ENCODE assay signal across 11 mouse cellular contexts in genomic region chr4:140882365-140882764, GRCm38 (mm10). TPM values are rescaled to one million over a fixed set of nuclear protein-coding genes. Genes with fewer than 3 reads are reported as not detected.
DNase-seq lines count a peak whose midpoint lies in the region; ATAC-seq and TF ChIP-seq lines count a peak whose summit lies in the region.
"Had no signal": no experiment of that assay in that cellular context is flagged by ENCODE, and none has a peak within 500 bp of the region (broad histone marks: within the 10 kb centered on the region; RNA-seq: fewer than 3 reads in every experiment).

No protein-coding gene starts in this region.

- no peak overlapping the region for H3K4me3 ChIP-seq in intestine, embryonic 14.5 days (ENCODE audit: low read depth, low read length)
- H3K4me3 ChIP-seq in intestine, embryonic 16.5 days (ENCODE audit: low read length), result no peak overlapping the region
- no peak overlapping the region for H3K4me3 ChIP-seq in lung, postnatal 0 days (ENCODE audit: low read depth, low read length)
- H3K4me3 ChIP-seq in G1E (ENCODE audit: low read depth, low read length), result no peak overlapping the region
- H3K4me3 ChIP-seq in liver, embryonic 14.5 days (ENCODE audit: insufficient read depth in 1 of 2, low read depth in 2 of 2, low read length in 2 of 2), result no peak overlapping the region
- H3K4me3 ChIP-seq: limb, embryonic 15.5 days had no signal

- WGBS in intestine, embryonic 14.5 days, result 66% methylated on average over 4 of the region's 4 CpGs
- WGBS in intestine, embryonic 16.5 days, result 61% methylated on average over 4 of the region's 4 CpGs
- 61% methylated on average over 4 of the region's 4 CpGs for WGBS in lung, postnatal 0 days
- 38% methylated on average over 4 of the region's 4 CpGs for WGBS in liver, embryonic 14.5 days (ENCODE audit: insufficient replicate concordance)

- ATAC-seq in intestine, embryonic 14.5 days (replicated peaks; ENCODE audit: low FRiP score, low TSS enrichment, low read depth), result no peak
- ATAC-seq in intestine, embryonic 16.5 days, result no peak
- ATAC-seq in lung, postnatal 0 days, result no peak
- ATAC-seq in G1E (ENCODE audit: extremely low read depth, insufficient number of reproducible peaks, low FRiP score, poor library complexity, severe bottlenecking), result no peak
- ATAC-seq in liver, embryonic 14.5 days (ENCODE audit: insufficient read depth), result no peak

- no peaks in the 10 kb centered on the region for H3K27me3 ChIP-seq in intestine, embryonic 14.5 days (replicated peaks; ENCODE audit: control insufficient read depth, insufficient read depth, low read length)
- no peaks in the 10 kb centered on the region for H3K27me3 ChIP-seq in intestine, embryonic 16.5 days (replicated peaks; ENCODE audit: control insufficient read depth, insufficient read depth, low read length)
- no peaks in the 10 kb centered on the region for H3K27me3 ChIP-seq in lung, postnatal 0 days (replicated peaks; ENCODE audit: insufficient read depth, low read length)
- H3K27me3 ChIP-seq in G1E (ENCODE audit: insufficient read depth, low read length), result peaks cover 3% of the 10 kb centered on the region; the same call in 1 of the 2 replicates
- H3K27me3 ChIP-seq in liver, embryonic 14.5 days (ENCODE audit: control insufficient read depth, insufficient read depth, low read length), result peaks cover under 1% of the 10 kb centered on the region; the same call in 1 of the 2 replicates
- H3K27me3 ChIP-seq: limb, embryonic 15.5 days had no signal

- H3K4me2 ChIP-seq in intestine, embryonic 14.5 days (ENCODE audit: low read length), result no peak overlapping the region
- no peak overlapping the region for H3K4me2 ChIP-seq in intestine, embryonic 16.5 days (ENCODE audit: low read depth, low read length)
- H3K4me2 ChIP-seq in lung, postnatal 0 days (replicated peaks; ENCODE audit: low read depth, low read length), result no peak overlapping the region
- H3K4me2 ChIP-seq in liver, embryonic 14.5 days (ENCODE audit: low read depth), result no peak overlapping the region
- H3K4me2 ChIP-seq: hindbrain, embryonic 14.5 days; limb, embryonic 15.5 days had no signal

- H3K36me3 ChIP-seq in intestine, embryonic 14.5 days (ENCODE audit: control insufficient read depth, insufficient read depth, low read length), result no peaks in the 10 kb centered on the region
- H3K36me3 ChIP-seq in intestine, embryonic 16.5 days (ENCODE audit: control insufficient read depth, insufficient read depth, low read length), result no peaks in the 10 kb centered on the region
- H3K36me3 ChIP-seq in lung, postnatal 0 days (ENCODE audit: insufficient read depth, low read length), result no peaks in the 10 kb centered on the region
- H3K36me3 ChIP-seq in G1E (replicated peaks), result no peaks in the 10 kb centered on the region
- no peaks in the 10 kb centered on the region for H3K36me3 ChIP-seq in liver, embryonic 14.5 days (replicated peaks; ENCODE audit: control insufficient read depth, insufficient read depth, low read depth)
- H3K36me3 ChIP-seq: limb, embryonic 15.5 days had no signal

- no peak for TF ChIP-seq EP300 in lung, postnatal 0 days (IDR thresholded peaks at IDR 0.05)
- TF ChIP-seq EP300 in liver, embryonic 14.5 days (IDR thresholded peaks at IDR 0.05; ENCODE audit: low read depth), result no peak

- H3K9me3 ChIP-seq in intestine, embryonic 14.5 days (ENCODE audit: control insufficient read depth, low read length), result peaks cover 6% of the 10 kb centered on the region; the same call in 1 of the 2 replicates
- peaks cover 4% of the 10 kb centered on the region; the same call in 1 of the 2 replicates for H3K9me3 ChIP-seq in intestine, embryonic 16.5 days (ENCODE audit: control insufficient read depth, low read length)
- no peaks in the 10 kb centered on the region for H3K9me3 ChIP-seq in lung, postnatal 0 days (ENCODE audit: low read length)
- peaks cover 10% of the 10 kb centered on the region for H3K9me3 ChIP-seq in G1E (replicated peaks)
- H3K9me3 ChIP-seq in liver, embryonic 14.5 days (ENCODE audit: control insufficient read depth, low read length), result 0 out of 2 replicates have a peak, but pooled peaks cover 3% of the 10 kb centered on the region

- TF ChIP-seq CTCF in lung, postnatal 0 days (IDR thresholded peaks at IDR 0.05), result peak; percentile 28; the same call in 1 of the 2 replicates
- TF ChIP-seq CTCF in G1E (IDR thresholded peaks at IDR 0.05; ENCODE audit: low read depth, low read length), result peak; percentile 17; the same call in 1 of the 2 replicates
- peak; percentile 62 for TF ChIP-seq CTCF in liver, embryonic 14.5 days (IDR thresholded peaks at IDR 0.05; ENCODE audit: low read depth)

- H3K9ac ChIP-seq in intestine, embryonic 14.5 days (ENCODE audit: low read length), result no peak overlapping the region
- no peak overlapping the region for H3K9ac ChIP-seq in intestine, embryonic 16.5 days (ENCODE audit: low read depth, low read length)
- H3K9ac ChIP-seq in lung, postnatal 0 days (replicated peaks; ENCODE audit: low read depth), result no peak overlapping the region
- no peak overlapping the region for H3K9ac ChIP-seq in liver, embryonic 14.5 days (replicated peaks)
- H3K9ac ChIP-seq: hindbrain, embryonic 14.5 days; limb, embryonic 15.5 days had no signal

- no peak overlapping the region for H3K27ac ChIP-seq in intestine, embryonic 14.5 days (ENCODE audit: low read depth)
- H3K27ac ChIP-seq in intestine, embryonic 16.5 days (ENCODE audit: low read length), result no peak overlapping the region
- H3K27ac ChIP-seq in lung, postnatal 0 days (ENCODE audit: low read length), result no peak overlapping the region
- H3K27ac ChIP-seq in liver, embryonic 14.5 days, result no peak overlapping the region
- H3K27ac ChIP-seq: hindbrain, embryonic 14.5 days; limb, embryonic 15.5 days had no signal

- peak; percentile 33 for DNase-seq in intestine, embryonic 14.5 days (ENCODE audit: low spot score)
- DNase-seq in lung, postnatal 0 days (ENCODE audit: low spot score), result no peak
- no peak for DNase-seq in lung, postnatal 14 days
- DNase-seq in G1E (ENCODE audit: low spot score), result no peak
- DNase-seq in liver, embryonic 14.5 days (ENCODE audit: low read depth in 3 of 3, low spot score in 3 of 3), result no peak
- no peak for DNase-seq in retina, embryonic 14.5 days (ENCODE audit: low spot score)
- DNase-seq: cerebellum, adult 8-10 months; kidney, postnatal 14 days had no signal

- no peaks in the 10 kb centered on the region for H3K4me1 ChIP-seq in intestine, embryonic 14.5 days (replicated peaks; ENCODE audit: control insufficient read depth, insufficient read depth, low read length)
- peaks cover 13% of the 10 kb centered on the region for H3K4me1 ChIP-seq in intestine, embryonic 16.5 days (ENCODE audit: control insufficient read depth, insufficient read depth, low read length)
- no peaks in the 10 kb centered on the region for H3K4me1 ChIP-seq in lung, postnatal 0 days (ENCODE audit: insufficient read depth, low read depth, low read length)
- H3K4me1 ChIP-seq in G1E (ENCODE audit: insufficient read depth, low read depth, low read length), result no peaks in the 10 kb centered on the region
- no peaks in the 10 kb centered on the region for H3K4me1 ChIP-seq in liver, embryonic 14.5 days (replicated peaks; ENCODE audit: control insufficient read depth in 2 of 2, insufficient read depth in 2 of 2, low read length in 1 of 2)

RNA-seq across cellular contexts. Expression of gene Padi2, which starts 23.8 kb away (rescaled TPM):
- polyA plus RNA-seq in intestine, embryonic 14.5 days (2014; fragmentation: Nextera tagmentation; extraction: Ambion mirVana), result 1.9 and 2.5 TPM in 2 replicates
- polyA plus RNA-seq in intestine, embryonic 16.5 days (2015; fragmentation: Nextera tagmentation; extraction: Ambion mirVana), result 3.0 and 3.5 TPM in 2 replicates
- 0.63 and 0.94 TPM in 2 replicates for polyA plus RNA-seq in lung, postnatal 0 days (2015; fragmentation: Nextera tagmentation; extraction: Ambion mirVana)
- total RNA-seq in G1E (2014; fragmentation: Nextera tagmentation), result 0.34 TPM in 1 of 2 replicates, not detected in the other
- total RNA-seq in G1E (2017), result 0.46 and 0.82 TPM in 2 replicates
- polyA plus RNA-seq in G1E (2012), result 0.11 and 0.21 TPM in 2 replicates
- 0.87 and 1.0 TPM in 2 replicates for polyA plus RNA-seq in liver, embryonic 14.5 days (2012; rRNA removed)
- 1.7 and 1.8 TPM in 2 replicates for polyA plus RNA-seq in liver, embryonic 14.5 days (2014; fragmentation: Nextera tagmentation; extraction: Ambion mirVana)

RNA-seq across cellular contexts. Expression of gene Padi1, which starts 36.8 kb away (rescaled TPM):
- polyA plus RNA-seq in intestine, embryonic 14.5 days (2014; fragmentation: Nextera tagmentation; extraction: Ambion mirVana), result 0.16 TPM in 1 of 2 replicates, not detected in the other
- polyA plus RNA-seq in intestine, embryonic 16.5 days (2015; fragmentation: Nextera tagmentation; extraction: Ambion mirVana), result 0.28 and 0.43 TPM in 2 replicates
- 0.17 and 0.20 TPM in 2 replicates for polyA plus RNA-seq in lung, postnatal 0 days (2015; fragmentation: Nextera tagmentation; extraction: Ambion mirVana)
- not detected in 2 replicates for total RNA-seq in G1E (2014; fragmentation: Nextera tagmentation)
- 0.12 and 0.16 TPM in 2 replicates for total RNA-seq in G1E (2017)
- 0.03 TPM in 2 replicates for polyA plus RNA-seq in G1E (2012)
- polyA plus RNA-seq in liver, embryonic 14.5 days (2012; rRNA removed), result 0.01 and 0.02 TPM in 2 replicates
- polyA plus RNA-seq in liver, embryonic 14.5 days (2014; fragmentation: Nextera tagmentation; extraction: Ambion mirVana), result 0.06 TPM in 1 of 2 replicates, not detected in the other
- polyA plus RNA-seq: hindbrain, embryonic 14.5 days had no signal
